Mouse (Mus musculus) Patski (cell line): ENCODE data around the gene Pigl. TPM values are rescaled to one million over a fixed set of nuclear protein-coding genes. Genes with fewer than 3 reads are reported as not detected.
A peak's percentile ranks its signal among the peaks of the same experiment; 100 is the strongest.

ENCODE experiments used
- ATAC-seq: fragments of 100-300 bp; one replicate; pipeline ENCODE4 v1.8.0; 2021
- CTCF ChIA-PET: fragments of 350-600 bp; sonication (Branson Sonifier 250); formaldehyde crosslinking; loops from one replicate; lab custom pipeline; 2022; ENCODE audit warnings: inconsistent platforms; lab: Charles Lee
- POLR2A ChIA-PET: fragments of 350-600 bp; sonication (Branson Sonifier 250); formaldehyde crosslinking; loops from one replicate; lab custom pipeline; 2022; ENCODE audit warnings: antibody characterized with exemption, inconsistent platforms; lab: Charles Lee
- DNase-seq: peaks from one replicate; pipeline ENCODE4 v3.0.0-alpha.2; 2011; ENCODE audit warnings: low read depth, low spot score
- H3K27me3 ChIP-seq: fragments of 371-371 bp; one replicate; pipeline ENCODE4 v1.5.1; 2021
- CTCF ChIP-seq: fragments of 100-300 bp; IDR thresholded peaks from one replicate; pipeline ENCODE4 v1.5.1; 2021
- in situ Hi-C: fragments of 300-500 bp; cut with MboI; formaldehyde crosslinking; loops from 3 replicates; pipeline ENCODE4 v1.11.1; 2018; ENCODE audit warnings: low pct_unique_long_range_greater_than_20kb, mixed read lengths
- polyA plus RNA-seq: library from polyadenylated mRNA; unstranded; gene quantifications from one replicate; pipeline ENCODE4 v1.2.3, GENCODE M21; 2021

Gene Pigl
- polyA plus RNA-seq, 1 experiment from 2014 or later = 6.5 TPM

GRCm38 (mm10) chr11:62539089-62539890, 81.0 kb downstream of the Pigl start, which contains the start of gene Cenpv:
TSS of gene Cenpv (minus strand) at chr11:62539261.
- no peak for TF ChIP-seq CTCF
- in situ Hi-C loops = no loop called here
- ATAC-seq = peak; percentile 77
- ChIA-PET POLR2A (interaction anchor here (0.7 to 4.1 kb wide), 4 partner anchors 11 to 82 kb away, joined by 3 to 30 read pairs (median 4); partner anchors contain the start of genes Ncor1, Pigl and Ubb), CTCF (no interaction called here)
- no peaks in the 10 kb centered on the region for H3K27me3 ChIP-seq
- no peak for DNase-seq

- CTCF ChIA-PET = no interaction called here
- TF ChIP-seq CTCF = no peak
Observed at GRCm38 (mm10) chr11:62540167-62540566, 81.9 kb downstream of the Pigl start.

GRCm38 (mm10) chr11:62540969-62541368, 82.7 kb downstream of the Pigl start:
- TF ChIP-seq CTCF = no peak
- CTCF ChIA-PET = interaction anchor here (1.0 kb wide), 1 partner anchor 75 kb away, joined by 3 read pairs; no protein-coding TSS in a partner anchor
- in situ Hi-C loops = no loop called here
- DNase-seq = no peak
- no peak for ATAC-seq
- POLR2A ChIA-PET = interaction anchor here (4.1 kb wide), 1 partner anchor 10 kb away, joined by 30 read pairs; the partner anchor contains the start of gene Ubb
- H3K27me3 ChIP-seq = no peaks in the 10 kb centered on the region

More at GRCm38 (mm10) chr11:62540167-62540566, 81.9 kb downstream of the Pigl start:
- H3K27me3 ChIP-seq = no peaks in the 10 kb centered on the region
- POLR2A ChIA-PET = interaction anchor here (0.8 to 4.1 kb wide), 2 partner anchors 10 to 16 kb away, joined by 4 to 30 read pairs; partner anchors contain the start of gene Ubb
- in situ Hi-C loops = no loop called here
- DNase-seq = no peak
- ATAC-seq = no peak

- DNase-seq (no peak), ATAC-seq (no peak)
- in situ Hi-C loops = no loop called here
- no peaks in the 10 kb centered on the region for H3K27me3 ChIP-seq
- no peak for TF ChIP-seq CTCF
- ChIA-PET CTCF (interaction anchor here (1.0 kb wide), 1 partner anchor 76 kb away, joined by 3 read pairs; no protein-coding TSS in a partner anchor), POLR2A (interaction anchor here (4.1 kb wide), 1 partner anchor 9 kb away, joined by 30 read pairs; the partner anchor contains the start of gene Ubb)
Observed at GRCm38 (mm10) chr11:62541581-62541980, 83.3 kb downstream of the Pigl start.

GRCm38 (mm10) chr11:62543991-62544390, 85.7 kb downstream of the Pigl start:
- ChIA-PET CTCF (interaction anchor here (1.6 kb wide), 1 partner anchor 13 kb away, joined by 3 read pairs; no protein-coding TSS in a partner anchor), POLR2A (no interaction called here)
- TF ChIP-seq CTCF = no peak
- in situ Hi-C loops = no loop called here
- DNase-seq (no peak), ATAC-seq (no peak)
- no peaks in the 10 kb centered on the region for H3K27me3 ChIP-seq

GRCm38 (mm10) chr11:62549782-62550181, 91.5 kb downstream of the Pigl start:
- CTCF ChIA-PET = interaction anchor here (1.6 kb wide), 1 partner anchor 20 kb away, joined by 4 read pairs; no protein-coding TSS in a partner anchor

GRCm38 (mm10) chr11:62550227-62550685, 92.0 kb downstream of the Pigl start:
- ChIA-PET POLR2A (interaction anchor here (1.0 to 3.2 kb wide), 4 partner anchors 10 to 124 kb away, joined by 3 to 30 read pairs (median 10); partner anchors contain the start of gene Cenpv), CTCF (interaction anchor here (1.6 kb wide), 1 partner anchor 21 kb away, joined by 4 read pairs; no protein-coding TSS in a partner anchor)
- ATAC-seq (no peak), DNase-seq (peak; percentile 28)
- in situ Hi-C loops = no loop called here
- TF ChIP-seq CTCF = no peak
- H3K27me3 ChIP-seq = no peaks in the 10 kb centered on the region

More at GRCm38 (mm10) chr11:62549782-62550181, 91.5 kb downstream of the Pigl start:
- H3K27me3 ChIP-seq = no peaks in the 10 kb centered on the region
- POLR2A ChIA-PET = interaction anchor here (1.0 to 3.2 kb wide), 3 partner anchors 10 to 124 kb away, joined by 3 to 30 read pairs (median 4); partner anchors contain the start of gene Cenpv
- no peak for TF ChIP-seq CTCF
- peak; percentile 46 for DNase-seq
- ATAC-seq = no peak
- in situ Hi-C loops = no loop called here

GRCm38 (mm10) chr11:62550727-62551225, 92.5 kb downstream of the Pigl start, which contains the start of gene Ubb:
TSS of gene Ubb (plus strand) at chr11:62551171.
- TF ChIP-seq CTCF = no peak
- in situ Hi-C loops = no loop called here
- no peaks in the 10 kb centered on the region for H3K27me3 ChIP-seq
- ChIA-PET CTCF (interaction anchor here (1.6 kb wide), 1 partner anchor 21 kb away, joined by 4 read pairs; no protein-coding TSS in a partner anchor), POLR2A (interaction anchor here (0.7 to 3.2 kb wide), 6 partner anchors 11 to 125 kb away, joined by 3 to 30 read pairs (median 6); partner anchors contain the start of gene Cenpv)
- ATAC-seq (peak; percentile 84), DNase-seq (peak; percentile 95)

GRCm38 (mm10) chr11:62551226-62552119, 93.2 kb downstream of the Pigl start:
- peak; percentile 53 for ATAC-seq

More at GRCm38 (mm10) chr11:62551226-62552119, 93.2 kb downstream of the Pigl start:
- no peak for DNase-seq
- TF ChIP-seq CTCF = no peak
- in situ Hi-C loops = no loop called here
- POLR2A ChIA-PET = interaction anchor here (0.6 to 3.2 kb wide), 6 partner anchors 12 to 476 kb away, joined by 3 to 30 read pairs (median 6); partner anchors contain the start of gene Cenpv
- no peaks in the 10 kb centered on the region for H3K27me3 ChIP-seq
- CTCF ChIA-PET = interaction anchor here (1.6 kb wide), 1 partner anchor 22 kb away, joined by 4 read pairs; no protein-coding TSS in a partner anchor
